Mouse (Mus musculus) myocyte (in vitro differentiated cells): Measurements from ENCODE around the gene Sprr3.

ENCODE experiments used
- MAX ChIP-seq: IDR thresholded peaks from one replicate; pipeline ENCODE4 v1.6.1; 2011; ENCODE audit warnings: low read depth, mild to moderate bottlenecking, control low read depth
- MYOG ChIP-seq, 3 experiments: IDR thresholded peaks; one replicate each; pipeline ENCODE4 v1.6.1; 2011; ENCODE audit warnings: control low read depth in 2 of 3, low read depth in 2 of 3, mild to moderate bottlenecking in 2 of 3; ENCODE audit not compliant: insufficient read length in 2 of 3, control insufficient read depth in 1 of 3, insufficient read depth in 1 of 3
- POLR2A ChIP-seq: IDR thresholded peaks from one replicate; pipeline ENCODE4 v1.6.1; 2011; ENCODE audit warnings: low read depth, mild to moderate bottlenecking, control low read depth, moderate library complexity; ENCODE audit not compliant: insufficient read length
- POLR2AphosphoS2 ChIP-seq: IDR thresholded peaks from one replicate; pipeline ENCODE4 v1.6.1; 2011; ENCODE audit warnings: low read depth, control low read depth; ENCODE audit not compliant: insufficient read length
- REST ChIP-seq: IDR thresholded peaks from one replicate; pipeline ENCODE4 v1.6.1; 2011; ENCODE audit warnings: mild to moderate bottlenecking, control low read depth, moderate library complexity; ENCODE audit not compliant: insufficient read depth, insufficient read length

DNA sequence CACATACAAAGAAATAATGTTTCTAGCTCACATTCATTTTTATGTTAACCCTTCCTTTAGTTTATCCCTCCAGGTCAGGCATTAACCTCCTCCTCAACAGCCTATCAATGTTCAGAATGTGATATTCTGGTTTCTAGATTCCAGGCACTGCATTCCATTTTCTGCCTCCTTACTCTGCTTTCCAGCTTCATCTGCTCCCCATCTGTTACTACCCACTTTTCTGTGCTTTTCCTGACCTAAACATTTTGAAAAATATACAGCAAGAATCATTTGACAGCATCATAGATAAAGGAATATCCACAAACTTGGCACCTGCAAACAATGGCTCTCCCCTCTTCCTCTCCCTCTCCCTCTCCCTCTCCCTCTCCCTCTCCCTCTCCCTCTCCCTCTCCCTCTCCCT is 45.0 kb upstream of the Sprr3 start:
- TF ChIP-seq POLR2A = no peak
- TF ChIP-seq MAX = no peak
- no peak for TF ChIP-seq MYOG (IDR thresholded peaks at IDR 0.05; ENCODE audit: control insufficient read depth in 1 of 3, insufficient read depth in 1 of 3, insufficient read length in 2 of 3, low read depth in 2 of 3)
- no peak for TF ChIP-seq REST
- no peak for TF ChIP-seq POLR2AphosphoS2
